Mouse (Mus musculus) limb, embryonic 11.5 days (tissue): ENCODE data around the gene Hist2h2aa2. TPM values are rescaled to one million over a fixed set of nuclear protein-coding genes. Genes with fewer than 3 reads are reported as not detected.
A peak's percentile ranks its signal among the peaks of the same experiment; 100 is the strongest.
"Not testable (repeated sequence)": the region's sequence is repeated elsewhere in the genome, so short reads cannot be mapped to it uniquely, and the experiment has no call there.

Source experiments
- ATAC-seq: fragments of 200-750 bp; cut with Nextera tagmentation; 2 replicates; pipeline ENCODE4 v1.8.0; 2017; ENCODE audit warnings: low read depth; ENCODE audit not compliant: insufficient number of reproducible peaks, low FRiP score, low TSS enrichment
- DNase-seq: peaks from one replicate; pipeline ENCODE4 v3.0.0-alpha.2; 2015; ENCODE audit warnings: low spot score
- H3K27ac ChIP-seq: fragments of 300-500 bp; sonication (generic); replicated peaks from 2 replicates; pipeline ENCODE4 v1.5.1; 2014; ENCODE audit warnings: low read depth, mild to moderate bottlenecking, low read length
- H3K27me3 ChIP-seq: fragments of 300-500 bp; sonication (generic); 2 replicates; pipeline ENCODE4 v1.6.1; 2014; ENCODE audit warnings: mild to moderate bottlenecking, low read length, mixed read lengths; ENCODE audit not compliant: control insufficient read depth, insufficient read depth
- H3K36me3 ChIP-seq: fragments of 300-500 bp; sonication (generic); 2 replicates; pipeline ENCODE4 v1.6.1; 2014; ENCODE audit warnings: mild to moderate bottlenecking, low read length, moderate library complexity, mixed read lengths; ENCODE audit not compliant: control insufficient read depth, insufficient read depth
- H3K4me1 ChIP-seq: fragments of 300-500 bp; sonication (generic); 2 replicates; pipeline ENCODE4 v1.6.1; 2014; ENCODE audit warnings: low read length, mixed read lengths; ENCODE audit not compliant: control insufficient read depth, insufficient read depth
- H3K4me2 ChIP-seq: fragments of 300-500 bp; sonication (generic); 2 replicates; pipeline ENCODE4 v1.6.1; 2014; ENCODE audit warnings: low read depth, mild to moderate bottlenecking, moderate library complexity; ENCODE audit not compliant: severe bottlenecking
- H3K4me3 ChIP-seq: fragments of 300-500 bp; sonication (generic); 2 replicates; pipeline ENCODE4 v1.5.1; 2014; ENCODE audit warnings: low read depth, low read length
- H3K9ac ChIP-seq: fragments of 300-500 bp; sonication (generic); 2 replicates; pipeline ENCODE4 v1.6.1; 2014; ENCODE audit warnings: mild to moderate bottlenecking, low read length
- H3K9me3 ChIP-seq: fragments of 300-500 bp; sonication (generic); 2 replicates; pipeline ENCODE4 v1.6.1; 2016; ENCODE audit warnings: low read length; ENCODE audit not compliant: control insufficient read depth
- WGBS: fragments of 180-500 bp; shearing (Covaris S2); extraction: QIAGEN DNeasy Blood & Tissue Kit; methylation state at CpG from one replicate; pipeline ENCODE4 v1.1.7; 2014; 5-methylcytosine and 5-hydroxymethylcytosine counted together
- polyA plus RNA-seq: library from polyadenylated mRNA; unstranded; fragments of >200 nt; fragmentation: Nextera tagmentation; extraction: Ambion mirVana; gene quantifications from 2 replicates; pipeline ENCODE4 v1.2.1, GENCODE M21; 2014

The Hist2h2aa2 gene
- 28.8 and 40.7 TPM in 2 replicates for polyA plus RNA-seq

GRCm38 (mm10) chr3:96239949-96240798 is at the start of gene Hist2h2aa2:
TSS of gene Hist2h2aa2 (minus strand) at chr3:96240276.
- Histone ChIP-seq H3K9ac (peak within 1 kb of the TSS; percentile 35; the same call in 1 of the 2 replicates), H3K4me1 (peaks cover 19% of the 10 kb centered on the region; the same call in 1 of the 2 replicates), H3K27ac (peak within 1 kb of the TSS; percentile 79), H3K4me2 (peak within 1 kb of the TSS; percentile 20; the same call in 1 of the 2 replicates), H3K4me3 (peak within 1 kb of the TSS; percentile 24; the same call in 1 of the 2 replicates)
- not testable (repeated sequence) for H3K9me3 ChIP-seq, H3K36me3 ChIP-seq, H3K27me3 ChIP-seq
- WGBS: 7% methylated on average over 17 of the region's 85 CpGs
- ATAC-seq: peak; percentile 81
- DNase-seq: peak; percentile 80

DNA sequence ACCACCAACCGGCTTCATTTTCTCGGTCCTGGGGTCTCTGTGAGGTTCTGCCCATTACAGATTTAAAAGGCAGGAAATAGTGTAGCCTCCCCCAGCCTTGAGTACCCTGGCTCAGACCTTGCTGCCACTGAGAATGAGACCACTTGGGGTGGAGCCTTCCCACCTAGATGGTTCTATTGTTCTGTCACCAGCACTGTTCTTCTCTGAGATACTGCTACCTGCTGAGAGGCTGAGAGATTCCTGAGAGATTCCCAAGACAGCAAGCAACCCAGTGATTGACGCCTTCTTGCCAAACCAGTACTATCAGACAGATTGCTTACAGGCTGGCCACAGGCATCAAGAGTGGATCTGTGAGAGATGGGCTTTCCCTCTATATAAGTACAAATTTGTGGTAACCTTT is 49.1 kb upstream of the Hist2h2aa2 start:
- H3K4me1 ChIP-seq: no peaks in the 10 kb centered on the region
- H3K9me3 ChIP-seq: no peaks in the 10 kb centered on the region
- WGBS: 79% methylated on average over 3 of the region's 3 CpGs
- no peak overlapping the region for H3K4me2 ChIP-seq
- ATAC-seq: no peak
- H3K4me3 ChIP-seq: no peak overlapping the region
- peak; percentile 16 for DNase-seq
- H3K27me3 ChIP-seq: no peaks in the 10 kb centered on the region
- H3K36me3 ChIP-seq: no peaks in the 10 kb centered on the region
- no peak overlapping the region for H3K27ac ChIP-seq
- no peak overlapping the region for H3K9ac ChIP-seq

DNA sequence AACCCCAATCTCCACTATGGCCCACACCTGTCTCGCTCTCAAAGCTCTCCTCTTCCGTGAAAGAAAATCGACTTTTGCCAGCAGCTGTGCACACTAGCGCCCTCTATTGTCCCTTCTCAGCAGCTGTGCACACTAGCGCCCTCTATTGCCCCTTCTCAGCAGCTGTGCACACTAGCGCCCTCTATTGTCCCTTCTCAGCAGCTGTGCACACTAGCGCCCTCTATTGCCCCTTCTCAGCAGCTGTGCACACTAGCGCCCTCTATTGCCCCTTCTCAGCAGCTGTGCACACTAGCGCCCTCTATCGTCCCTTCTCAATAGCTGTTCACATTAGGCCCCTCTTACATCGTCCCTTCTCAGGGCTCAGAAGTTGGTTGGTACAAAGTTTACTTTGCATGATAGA is 47.3 kb upstream of the Hist2h2aa2 start:
- H3K36me3 ChIP-seq, H3K9ac ChIP-seq, H3K27ac ChIP-seq, H3K4me2 ChIP-seq, H3K9me3 ChIP-seq, H3K4me1 ChIP-seq, H3K27me3 ChIP-seq, ATAC-seq, H3K4me3 ChIP-seq: not testable (repeated sequence)
- peak; percentile 4 for DNase-seq
- 87% methylated on average over 11 of the region's 11 CpGs for WGBS

GRCm38 (mm10) chr3:96284457-96284856 is 44.4 kb upstream of the Hist2h2aa2 start:
- ATAC-seq (no peak), DNase-seq (peak; percentile 59)
- Histone ChIP-seq H3K4me1 (no peaks in the 10 kb centered on the region), H3K36me3 (no peaks in the 10 kb centered on the region), H3K27me3 (no peaks in the 10 kb centered on the region), H3K9me3 (no peaks in the 10 kb centered on the region), H3K4me3 (no peak overlapping the region), H3K4me2 (no peak overlapping the region), H3K9ac (no peak overlapping the region), H3K27ac (no peak overlapping the region)
- 22% methylated on average over 4 of the region's 4 CpGs for WGBS

DNA sequence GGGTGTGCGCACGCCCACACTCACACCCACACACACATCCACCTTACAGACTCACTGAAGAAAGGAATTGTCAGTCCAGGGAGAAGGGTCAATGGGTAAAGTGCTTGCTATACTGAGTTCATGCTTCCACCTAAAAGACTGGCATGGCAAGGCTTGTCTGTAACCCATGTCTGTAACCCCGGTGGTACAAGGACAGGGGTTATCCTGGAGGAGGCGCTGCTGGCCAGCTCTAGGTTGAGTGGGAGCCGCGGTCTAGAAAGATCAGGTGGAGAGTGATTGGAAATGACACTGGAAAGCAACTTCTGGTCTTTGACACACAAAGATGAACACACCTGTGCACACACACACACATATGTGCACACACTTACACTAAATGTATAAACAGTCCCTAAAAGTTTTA is 40.6 kb upstream of the Hist2h2aa2 start:
- WGBS: 49% methylated on average over 6 of the region's 6 CpGs
- Histone ChIP-seq H3K27me3 (no peaks in the 10 kb centered on the region), H3K4me1 (no peaks in the 10 kb centered on the region), H3K9me3 (no peaks in the 10 kb centered on the region), H3K9ac (no peak overlapping the region), H3K36me3 (no peaks in the 10 kb centered on the region), H3K4me2 (no peak overlapping the region), H3K27ac (no peak overlapping the region), H3K4me3 (no peak overlapping the region)
- ATAC-seq (no peak), DNase-seq (no peak)

DNA sequence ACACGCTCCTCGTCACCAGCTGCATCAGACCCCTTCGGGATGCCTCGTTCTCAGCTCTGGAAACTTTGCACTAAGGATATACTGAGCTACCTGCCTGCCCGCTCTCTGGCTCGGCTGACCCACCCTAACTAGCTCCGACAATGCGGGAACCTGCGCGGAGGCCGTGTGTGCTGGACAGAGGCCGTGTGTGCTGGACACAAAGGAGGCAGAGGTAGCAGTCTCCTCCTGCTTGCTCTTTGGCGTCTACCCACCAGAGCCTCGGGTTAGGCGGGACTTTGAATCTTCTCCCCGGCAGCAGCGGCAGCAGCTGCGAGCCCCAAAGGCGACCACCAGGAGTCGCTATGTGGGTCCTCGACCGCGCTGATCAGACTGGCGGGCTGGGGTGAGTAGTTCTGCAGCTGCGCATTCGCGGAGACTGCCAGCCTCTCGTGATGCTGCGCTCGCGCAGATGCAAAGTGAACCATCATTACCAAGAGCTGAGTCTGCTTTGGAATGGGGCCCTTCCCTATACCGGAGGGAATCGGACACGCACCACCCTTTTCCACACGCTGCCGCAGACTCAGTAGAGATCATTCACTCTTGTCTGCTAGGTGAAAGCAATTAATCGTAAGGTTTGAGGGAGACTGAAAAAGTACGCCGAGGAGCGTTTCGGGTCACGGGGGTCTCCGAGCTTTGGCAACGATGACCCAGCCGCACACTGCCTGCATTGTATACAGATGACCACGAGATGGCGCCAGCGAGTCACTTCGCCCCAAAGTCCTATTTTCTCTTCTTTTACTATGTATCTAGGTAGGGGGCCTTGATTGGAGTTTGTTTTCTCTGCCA is 37.9 kb upstream of the Hist2h2aa2 start:
- H3K4me3 ChIP-seq: peak overlapping the region; percentile 43
- H3K9me3 ChIP-seq: no peaks in the 10 kb centered on the region
- DNase-seq (peak; percentile 97), ATAC-seq (peak; percentile 91)
- H3K9ac ChIP-seq: peak overlapping the region; percentile 68
- H3K36me3 ChIP-seq: no peaks in the 10 kb centered on the region
- no peaks in the 10 kb centered on the region for H3K27me3 ChIP-seq
- peak overlapping the region; percentile 70 for H3K27ac ChIP-seq
- under 1% methylated on average over 49 of the region's 49 CpGs for WGBS
- H3K4me1 ChIP-seq: no peaks in the 10 kb centered on the region
- H3K4me2 ChIP-seq: peak overlapping the region; percentile 82

DNA sequence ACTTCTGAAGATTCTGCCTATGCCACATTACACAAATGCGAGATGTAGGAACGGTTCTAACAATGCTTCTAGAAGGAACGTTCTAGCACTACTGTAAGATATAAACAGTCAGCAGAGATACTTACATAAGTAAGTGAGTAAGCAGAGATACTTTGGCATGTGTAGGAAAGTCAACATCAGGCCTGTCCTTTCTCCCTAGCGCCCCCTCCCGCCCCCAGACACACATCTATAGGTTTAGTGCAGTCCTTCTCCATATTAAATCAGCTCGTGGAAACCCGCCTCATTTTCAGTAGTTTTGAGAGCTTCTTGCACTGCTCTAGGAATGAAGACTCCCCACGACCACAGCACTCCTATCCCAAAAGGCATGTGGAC is 37.3 kb upstream of the Hist2h2aa2 start:
- WGBS: 16% methylated on average over 8 of the region's 8 CpGs
- no peaks in the 10 kb centered on the region for H3K27me3 ChIP-seq
- H3K4me2 ChIP-seq: peak overlapping the region; percentile 82
- peak overlapping the region; percentile 68 for H3K9ac ChIP-seq
- peak overlapping the region; percentile 43 for H3K4me3 ChIP-seq
- ATAC-seq (no peak; the same call in 1 of the 2 replicates), DNase-seq (peak; percentile 69)
- no peaks in the 10 kb centered on the region for H3K36me3 ChIP-seq
- no peaks in the 10 kb centered on the region for H3K4me1 ChIP-seq
- no peak overlapping the region; the same call in 1 of the 2 replicates for H3K27ac ChIP-seq
- no peaks in the 10 kb centered on the region for H3K9me3 ChIP-seq

- ATAC-seq: no peak
- H3K27me3 ChIP-seq: no peaks in the 10 kb centered on the region
- 90% methylated on average over 17 of the region's 17 CpGs for WGBS
Observed at GRCm38 (mm10) chr3:96273591-96274465, 33.8 kb upstream of the Hist2h2aa2 start.

More at GRCm38 (mm10) chr3:96273591-96274465, 33.8 kb upstream of the Hist2h2aa2 start:
- no peaks in the 10 kb centered on the region for H3K9me3 ChIP-seq
- no peak for DNase-seq
- H3K4me3 ChIP-seq: no peak overlapping the region
- no peaks in the 10 kb centered on the region for H3K4me1 ChIP-seq
- H3K4me2 ChIP-seq: no peak overlapping the region
- H3K9ac ChIP-seq: no peak overlapping the region
- H3K36me3 ChIP-seq: no peaks in the 10 kb centered on the region
- no peak overlapping the region for H3K27ac ChIP-seq
